Mouse (Mus musculus): ENCODE data around the gene Cbfa2t2. TPM values are rescaled to one million over a fixed set of nuclear protein-coding genes. Genes with fewer than 3 reads are reported as not detected.

The Cbfa2t2 gene
- polyA plus RNA-seq, 1 experiment = 7.5 TPM

GRCm38 (mm10) chr2:154583906-154584872, 147.9 kb downstream of the Cbfa2t2 start:
- no peak for TF ChIP-seq CEBPB (IDR thresholded peaks at IDR 0.05; ENCODE audit: insufficient read depth, poor library complexity, severe bottlenecking)
- no peak for TF ChIP-seq POLR2AphosphoS2 (IDR thresholded peaks at IDR 0.05; ENCODE audit: insufficient read length, low read depth)
- peak in 1 of 3 experiments; percentile 47 for TF ChIP-seq MYOD1 (IDR thresholded peaks at IDR 0.05; ENCODE audit: control insufficient read depth in 1 of 3, insufficient read length in 2 of 3, low read depth in 2 of 3)
- no peak for TF ChIP-seq TCF3 (IDR thresholded peaks at IDR 0.05; ENCODE audit: insufficient read length, low read depth)
- TF ChIP-seq POLR2A (IDR thresholded peaks at IDR 0.05; ENCODE audit: insufficient read length, low read depth) = no peak
- no peak for TF ChIP-seq SRF (IDR thresholded peaks at IDR 0.05; ENCODE audit: control insufficient read depth, insufficient read length, low read depth)
- TF ChIP-seq TCF12 (IDR thresholded peaks at IDR 0.05; ENCODE audit: insufficient read depth, poor library complexity, severe bottlenecking) = peak; percentile 23
- no peak for TF ChIP-seq E2F4 (IDR thresholded peaks at IDR 0.05; ENCODE audit: insufficient read depth)
- TF ChIP-seq MYOG (IDR thresholded peaks at IDR 0.05; ENCODE audit: control insufficient read depth in 1 of 3, insufficient read depth in 1 of 3, insufficient read length in 2 of 3, low read depth in 2 of 3) = peak in 1 of 3 experiments; percentile 59
- Histone ChIP-seq H3K4me2 (ENCODE audit: low read depth) (no peak overlapping the region), H3K79me2 (ENCODE audit: control insufficient read depth, insufficient read depth) (no peaks in the 10 kb centered on the region), H3K27me3 (ENCODE audit: control insufficient read depth, insufficient read depth, insufficient read length) (peaks cover 6% of the 10 kb centered on the region), H3K4me3 (no peak overlapping the region), H3ac (ENCODE audit: control insufficient read depth, insufficient read length) (no peak overlapping the region), H3K36me3 (ENCODE audit: control insufficient read depth, insufficient read depth) (no peaks in the 10 kb centered on the region)

GRCm38 (mm10) chr2:154584931-154585601, 148.8 kb downstream of the Cbfa2t2 start:
- TF ChIP-seq USF1 (IDR thresholded peaks at IDR 0.05; ENCODE audit: low read depth) (no peak), REST (IDR thresholded peaks at IDR 0.05; ENCODE audit: insufficient read depth, insufficient read length) (no peak), MYOD1 (IDR thresholded peaks at IDR 0.05; ENCODE audit: control insufficient read depth in 1 of 3, insufficient read length in 2 of 3, low read depth in 2 of 3) (no peak), TCF3 (IDR thresholded peaks at IDR 0.05; ENCODE audit: insufficient read length, low read depth) (no peak), POLR2AphosphoS2 (IDR thresholded peaks at IDR 0.05; ENCODE audit: insufficient read length, low read depth) (no peak), MAX (IDR thresholded peaks at IDR 0.05; ENCODE audit: low read depth) (no peak), TCF12 (IDR thresholded peaks at IDR 0.05; ENCODE audit: insufficient read depth, poor library complexity, severe bottlenecking) (no peak), E2F4 (IDR thresholded peaks at IDR 0.05; ENCODE audit: insufficient read depth) (no peak), MYOG (IDR thresholded peaks at IDR 0.05; ENCODE audit: control insufficient read depth in 1 of 3, insufficient read depth in 1 of 3, insufficient read length in 2 of 3, low read depth in 2 of 3) (no peak), CEBPB (IDR thresholded peaks at IDR 0.05; ENCODE audit: insufficient read depth, poor library complexity, severe bottlenecking) (no peak)
- no peak overlapping the region for H3K4me3 ChIP-seq
- peak overlapping the region; percentile 27 for H3K4me2 ChIP-seq (ENCODE audit: low read depth)
- H3K27me3 ChIP-seq (ENCODE audit: control insufficient read depth, insufficient read depth, insufficient read length) = peaks cover 6% of the 10 kb centered on the region
- H3K79me2 ChIP-seq (ENCODE audit: control insufficient read depth, insufficient read depth) = no peaks in the 10 kb centered on the region
- H3ac ChIP-seq (ENCODE audit: control insufficient read depth, insufficient read length) = no peak overlapping the region
- H3K36me3 ChIP-seq (ENCODE audit: control insufficient read depth, insufficient read depth) = no peaks in the 10 kb centered on the region

GRCm38 (mm10) chr2:154586405-154586804, 150.1 kb downstream of the Cbfa2t2 start:
- Histone ChIP-seq H3K36me3 (ENCODE audit: control insufficient read depth, insufficient read depth) (no peaks in the 10 kb centered on the region), H3K27me3 (ENCODE audit: control insufficient read depth, insufficient read depth, insufficient read length) (peaks cover 6% of the 10 kb centered on the region), H3K79me2 (ENCODE audit: control insufficient read depth, insufficient read depth) (no peaks in the 10 kb centered on the region), H3K4me3 (no peak overlapping the region), H3ac (ENCODE audit: control insufficient read depth, insufficient read length) (no peak overlapping the region), H3K4me2 (ENCODE audit: low read depth) (no peak overlapping the region)
- TF ChIP-seq POLR2AphosphoS2 (IDR thresholded peaks at IDR 0.05; ENCODE audit: insufficient read length, low read depth) (no peak), SRF (IDR thresholded peaks at IDR 0.05; ENCODE audit: control insufficient read depth, insufficient read length, low read depth) (no peak), CEBPB (IDR thresholded peaks at IDR 0.05; ENCODE audit: insufficient read depth, poor library complexity, severe bottlenecking) (no peak)

Other genes starting within 250 kb of the Cbfa2t2 start
- not detected for gene Bpifb1, start 245.7 kb upstream of the Cbfa2t2 start, polyA plus RNA-seq (2012; fragmentation: generic; extraction: Trizol)
- gene Bpifb5, start 212.7 kb upstream of the Cbfa2t2 start, polyA plus RNA-seq (2012; fragmentation: generic; extraction: Trizol) = not detected
- not detected for gene Bpifb9a, start 178.6 kb upstream of the Cbfa2t2 start, polyA plus RNA-seq (2012; fragmentation: generic; extraction: Trizol)
- not detected for gene Bpifb9b, start 129.3 kb upstream of the Cbfa2t2 start, polyA plus RNA-seq (2012; fragmentation: generic; extraction: Trizol)
- 14.7 TPM for gene Cdk5rap1, start 63.5 kb upstream of the Cbfa2t2 start, polyA plus RNA-seq (2012; fragmentation: generic; extraction: Trizol)
- gene Snta1, start 28.4 kb upstream of the Cbfa2t2 start, polyA plus RNA-seq (2012; fragmentation: generic; extraction: Trizol) = 61.7 TPM
- gene 1700003F12Rik, start 110.6 kb downstream of the Cbfa2t2 start, polyA plus RNA-seq (2012; fragmentation: generic; extraction: Trizol) = 22.9 TPM
- 0.17 TPM for gene Actl10, start 115.3 kb downstream of the Cbfa2t2 start, polyA plus RNA-seq (2012; fragmentation: generic; extraction: Trizol)
- 0.12 TPM for gene Necab3, start 122.4 kb downstream of the Cbfa2t2 start, polyA plus RNA-seq (2012; fragmentation: generic; extraction: Trizol)
- 11.0 TPM for gene E2f1, start 133.4 kb downstream of the Cbfa2t2 start, polyA plus RNA-seq (2012; fragmentation: generic; extraction: Trizol)
- gene Pxmp4, start 167.2 kb downstream of the Cbfa2t2 start, polyA plus RNA-seq (2012; fragmentation: generic; extraction: Trizol) = 12.5 TPM
- gene Zfp341, start 176.8 kb downstream of the Cbfa2t2 start, polyA plus RNA-seq (2012; fragmentation: generic; extraction: Trizol) = 3.4 TPM
- 0.47 TPM for gene 4930519P11Rik, start 177.0 kb downstream of the Cbfa2t2 start, polyA plus RNA-seq (2012; fragmentation: generic; extraction: Trizol)
- 172 TPM for gene Chmp4b, start 215.2 kb downstream of the Cbfa2t2 start, polyA plus RNA-seq (2012; fragmentation: generic; extraction: Trizol)

Data from myocyte (in vitro differentiated cells).